Mouse (Mus musculus): Measurements from ENCODE around the gene Urb1. TPM values are rescaled to one million over a fixed set of nuclear protein-coding genes. Genes with fewer than 3 reads are reported as not detected.

Urb1 gene
- total and polyA plus RNA-seq, 3 experiments = 2.6 to 6.1 (median 5.5) TPM

- no peaks in the 10 kb centered on the region for H3K79me2 ChIP-seq (replicated peaks; ENCODE audit: control insufficient read depth, insufficient read depth, low read length)
- H3K4me1 ChIP-seq (ENCODE audit: control insufficient read depth, insufficient read depth, low read length) = peaks cover 1% of the 10 kb centered on the region; the same call in 1 of the 2 replicates
- H3K27ac ChIP-seq = no peak overlapping the region
- no peaks in the 10 kb centered on the region for H3K36me3 ChIP-seq (ENCODE audit: control insufficient read depth, insufficient read depth, low read length)
- no peaks in the 10 kb centered on the region for H3K27me3 ChIP-seq (ENCODE audit: control insufficient read depth, insufficient read depth, low read length)
- no peak overlapping the region for H3K4me3 ChIP-seq
- no peak overlapping the region for H3K9ac ChIP-seq (ENCODE audit: low read depth, low read length)
- WGBS = 48% methylated on average over 9 of the region's 9 CpGs
- no peak for DNase-seq
- intact Hi-C loops (cut with DNase I) = no loop called here
- peak; percentile 37 for TF ChIP-seq CTCF (IDR thresholded peaks at IDR 0.05)
- no peak for TF ChIP-seq POLR2A (IDR thresholded peaks at IDR 0.05; ENCODE audit: insufficient read depth, low read depth, low read length)
Measured at GRCm38 (mm10) chr16:90833041-90833791, 23.0 kb upstream of the Urb1 start.

GRCm38 (mm10) chr16:90832495-90832894, 22.3 kb upstream of the Urb1 start:
- Histone ChIP-seq H3K79me2 (replicated peaks; ENCODE audit: control insufficient read depth, insufficient read depth, low read length) (no peaks in the 10 kb centered on the region), H3K9ac (ENCODE audit: low read depth, low read length) (no peak overlapping the region), H3K27me3 (ENCODE audit: control insufficient read depth, insufficient read depth, low read length) (no peaks in the 10 kb centered on the region), H3K4me1 (ENCODE audit: control insufficient read depth, insufficient read depth, low read length) (peaks cover 1% of the 10 kb centered on the region; the same call in 1 of the 2 replicates), H3K4me3 (no peak overlapping the region), H3K36me3 (ENCODE audit: control insufficient read depth, insufficient read depth, low read length) (no peaks in the 10 kb centered on the region), H3K27ac (no peak overlapping the region)
- TF ChIP-seq EP300 (IDR thresholded peaks at IDR 0.05; ENCODE audit: insufficient read depth, low read depth, low read length) = no peak
- intact Hi-C loops (cut with DNase I) = no loop called here
- WGBS = 46% methylated on average over 6 of the region's 6 CpGs
- DNase-seq = no peak

GRCm38 (mm10) chr16:90831676-90832075, 21.5 kb upstream of the Urb1 start:
- Histone ChIP-seq H3K4me1 (ENCODE audit: control insufficient read depth, insufficient read depth, low read length) (peaks cover 1% of the 10 kb centered on the region; the same call in 1 of the 2 replicates), H3K79me2 (replicated peaks; ENCODE audit: control insufficient read depth, insufficient read depth, low read length) (no peaks in the 10 kb centered on the region), H3K36me3 (ENCODE audit: control insufficient read depth, insufficient read depth, low read length) (no peaks in the 10 kb centered on the region), H3K9ac (ENCODE audit: low read depth, low read length) (no peak overlapping the region), H3K27me3 (ENCODE audit: control insufficient read depth, insufficient read depth, low read length) (no peaks in the 10 kb centered on the region), H3K4me3 (peak overlapping the region; percentile 71), H3K27ac (no peak overlapping the region)
- no peak for TF ChIP-seq POLR2A (IDR thresholded peaks at IDR 0.05; ENCODE audit: insufficient read depth, low read depth, low read length)
- TF ChIP-seq EP300 (IDR thresholded peaks at IDR 0.05; ENCODE audit: insufficient read depth, low read depth, low read length) = no peak
- no peak for TF ChIP-seq CTCF (IDR thresholded peaks at IDR 0.05)
- DNase-seq = peak in 1 of 2 experiments; percentile 25
- intact Hi-C loops (cut with DNase I) = no loop called here
- WGBS = 19% methylated on average over 15 of the region's 15 CpGs

- intact Hi-C loops (cut with DNase I) = loop anchor here (1.0 kb wide), 1 partner anchor 20 kb away; no protein-coding TSS in a partner anchor
- no peaks in the 10 kb centered on the region for H3K27me3 ChIP-seq (ENCODE audit: control insufficient read depth, insufficient read depth, low read length)
- DNase-seq = peak; percentile 85 to 87
- under 1% methylated on average over 67 of the region's 67 CpGs for WGBS
- H3K79me2 ChIP-seq (replicated peaks; ENCODE audit: control insufficient read depth, insufficient read depth, low read length) = no peaks in the 10 kb centered on the region
- peak overlapping the region; percentile 91 for H3K27ac ChIP-seq
- no peak for TF ChIP-seq CTCF (IDR thresholded peaks at IDR 0.05)
- TF ChIP-seq EP300 (IDR thresholded peaks at IDR 0.05; ENCODE audit: insufficient read depth, low read depth, low read length) = no peak
- TF ChIP-seq POLR2A (IDR thresholded peaks at IDR 0.05; ENCODE audit: insufficient read depth, low read depth, low read length) = 0 out of 2 replicates have a peak, but pooled peaks have one; percentile 32
- H3K36me3 ChIP-seq (ENCODE audit: control insufficient read depth, insufficient read depth, low read length) = no peaks in the 10 kb centered on the region
- H3K4me3 ChIP-seq = peak overlapping the region; percentile 71
- peaks cover 1% of the 10 kb centered on the region; the same call in 1 of the 2 replicates for H3K4me1 ChIP-seq (ENCODE audit: control insufficient read depth, insufficient read depth, low read length)
- peak overlapping the region; percentile 54 for H3K9ac ChIP-seq (ENCODE audit: low read depth, low read length)
Measured at GRCm38 (mm10) chr16:90830686-90831439, 20.6 kb upstream of the Urb1 start.

GRCm38 (mm10) chr16:90829894-90830685, 19.9 kb upstream of the Urb1 start:
- under 1% methylated on average over 45 of the region's 45 CpGs for WGBS
- H3K27ac ChIP-seq = peak overlapping the region; percentile 91
- no peaks in the 10 kb centered on the region for H3K27me3 ChIP-seq (ENCODE audit: control insufficient read depth, insufficient read depth, low read length)
- DNase-seq = peak; percentile 91 to 94
- no peaks in the 10 kb centered on the region for H3K36me3 ChIP-seq (ENCODE audit: control insufficient read depth, insufficient read depth, low read length)
- intact Hi-C loops (cut with DNase I) = loop anchor here (1.0 to 2.0 kb wide), 2 partner anchors 19 to 95 kb away; no protein-coding TSS in a partner anchor
- peak; percentile 78 for TF ChIP-seq CTCF (IDR thresholded peaks at IDR 0.05)
- TF ChIP-seq EP300 (IDR thresholded peaks at IDR 0.05; ENCODE audit: insufficient read depth, low read depth, low read length) = no peak; the same call in none of the 2 replicates
- TF ChIP-seq POLR2A (IDR thresholded peaks at IDR 0.05; ENCODE audit: insufficient read depth, low read depth, low read length) = peak; percentile 71
- peaks cover 1% of the 10 kb centered on the region; the same call in 1 of the 2 replicates for H3K4me1 ChIP-seq (ENCODE audit: control insufficient read depth, insufficient read depth, low read length)
- peak overlapping the region; percentile 54 for H3K9ac ChIP-seq (ENCODE audit: low read depth, low read length)
- no peaks in the 10 kb centered on the region for H3K79me2 ChIP-seq (replicated peaks; ENCODE audit: control insufficient read depth, insufficient read depth, low read length)
- peak overlapping the region; percentile 71 for H3K4me3 ChIP-seq
